Mouse (Mus musculus): Measurements from ENCODE around the gene Map2k6.

The Map2k6 gene

GRCm38 (mm10) chr11:110403602-110404001, 4.7 kb downstream of the Map2k6 start:
- no peak for DNase-seq (ENCODE audit: extremely low spot score, low spot score)

GRCm38 (mm10) chr11:110405607-110406006, 6.7 kb downstream of the Map2k6 start:
- no peak for DNase-seq (ENCODE audit: extremely low spot score, low spot score)

GRCm38 (mm10) chr11:110409131-110409530, 10.2 kb downstream of the Map2k6 start:
- DNase-seq (ENCODE audit: extremely low spot score, low spot score) = no peak

GRCm38 (mm10) chr11:110409776-110410175, 10.9 kb downstream of the Map2k6 start:
- no peak for DNase-seq (ENCODE audit: extremely low spot score, low spot score)

GRCm38 (mm10) chr11:110411596-110411995, 12.7 kb downstream of the Map2k6 start:
- no peak for DNase-seq (ENCODE audit: extremely low spot score, low spot score)

GRCm38 (mm10) chr11:110414263-110414662, 15.3 kb downstream of the Map2k6 start:
- DNase-seq (ENCODE audit: extremely low spot score, low spot score) = no peak

- DNase-seq (ENCODE audit: extremely low spot score, low spot score) = no peak
These were observed 17.8 kb downstream of the Map2k6 start for GRCm38 (mm10) chr11:110416691-110417090.

GRCm38 (mm10) chr11:110420463-110420862, 21.5 kb downstream of the Map2k6 start:
- DNase-seq (ENCODE audit: extremely low spot score, low spot score) = no peak

GRCm38 (mm10) chr11:110426572-110427145, 27.7 kb downstream of the Map2k6 start:
- no peak for DNase-seq (ENCODE audit: extremely low spot score, low spot score)

- DNase-seq (ENCODE audit: extremely low spot score, low spot score) = no peak
These were observed 28.2 kb downstream of the Map2k6 start for GRCm38 (mm10) chr11:110427159-110427561.

- no peak for DNase-seq (ENCODE audit: extremely low spot score, low spot score)
These were observed 30.1 kb downstream of the Map2k6 start for GRCm38 (mm10) chr11:110428999-110429398.

GRCm38 (mm10) chr11:110429837-110430418, 31.0 kb downstream of the Map2k6 start:
- DNase-seq (ENCODE audit: extremely low spot score, low spot score) = no peak

- no peak for DNase-seq (ENCODE audit: extremely low spot score, low spot score)
These were observed 37.1 kb downstream of the Map2k6 start for GRCm38 (mm10) chr11:110435839-110436556.

- DNase-seq (ENCODE audit: extremely low spot score, low spot score) = no peak
These were observed 38.1 kb downstream of the Map2k6 start for GRCm38 (mm10) chr11:110436998-110437397.

GRCm38 (mm10) chr11:110438135-110438534, 39.2 kb downstream of the Map2k6 start:
- DNase-seq (ENCODE audit: extremely low spot score, low spot score) = no peak

- DNase-seq (ENCODE audit: extremely low spot score, low spot score) = no peak
These were observed 39.9 kb downstream of the Map2k6 start for GRCm38 (mm10) chr11:110438700-110439296.

- DNase-seq (ENCODE audit: extremely low spot score, low spot score) = no peak
These were observed 40.4 kb downstream of the Map2k6 start for GRCm38 (mm10) chr11:110439354-110439753.

- DNase-seq (ENCODE audit: extremely low spot score, low spot score) = no peak
These were observed 45.7 kb downstream of the Map2k6 start for GRCm38 (mm10) chr11:110444576-110444975.

- DNase-seq (ENCODE audit: extremely low spot score, low spot score) = peak; percentile 50
These were observed 49.3 kb downstream of the Map2k6 start for GRCm38 (mm10) chr11:110448131-110448725.

GRCm38 (mm10) chr11:110448726-110449161, 49.8 kb downstream of the Map2k6 start:
- DNase-seq (ENCODE audit: extremely low spot score, low spot score) = peak; percentile 44

- DNase-seq (ENCODE audit: extremely low spot score, low spot score) = no peak
These were observed 50.3 kb downstream of the Map2k6 start for GRCm38 (mm10) chr11:110449183-110449582.
